Mouse (Mus musculus) brain, embryonic 14.5 days (tissue): ENCODE measurements at regions not wholly inside any gene's neighbourhood (a gene's known extent, or its start where the extent isn't known, plus 50 kb on each side); places are given as distances from the start of the nearest gene placed in this dataset.

Source experiments
- CTCF ChIP-seq: fragments of 200-500 bp; IDR thresholded peaks from 2 replicates; pipeline ENCODE4 v1.5.1; 2012; ENCODE audit warnings: inconsistent platforms, mild to moderate bottlenecking, moderate library complexity, borderline replicate concordance; ENCODE audit not compliant: insufficient read depth, insufficient read length; ENCODE audit errors: extremely low read depth
- POLR2A ChIP-seq: fragments of 200-500 bp; IDR thresholded peaks from 2 replicates; pipeline ENCODE4 v1.6.1; 2012; ENCODE audit warnings: mild to moderate bottlenecking, inconsistent platforms, borderline replicate concordance; ENCODE audit not compliant: poor library complexity, insufficient read depth, insufficient read length, severe bottlenecking; ENCODE audit errors: extremely low read depth

- TF ChIP-seq CTCF (no peak), POLR2A (no peak)
Measured at GRCm38 (mm10) chr5:26338191-26338590, 80.7 kb downstream of the Gm7361 start.
